Mouse (Mus musculus) testis, adult 2 months (tissue): ENCODE data around the gene Bcas3.

ENCODE experiments used
- CTCF ChIP-seq: fragments of 200-500 bp; IDR thresholded peaks from 2 replicates; pipeline ENCODE4 v1.5.1; 2012; ENCODE audit warnings: low read depth, mild to moderate bottlenecking, inconsistent platforms, low read length, moderate library complexity; ENCODE audit not compliant: control insufficient read depth, insufficient read depth, insufficient replicate concordance
- POLR2A ChIP-seq: fragments of 200-500 bp; IDR thresholded peaks from 2 replicates; pipeline ENCODE4 v1.6.1; 2012; ENCODE audit warnings: low read depth, mild to moderate bottlenecking, inconsistent platforms, low read length, moderate library complexity; ENCODE audit not compliant: control insufficient read depth

GRCm38 (mm10) chr11:85675244-85675643, 322.3 kb downstream of the Bcas3 start:
- no peak for TF ChIP-seq POLR2A
- no peak for TF ChIP-seq CTCF
